Mouse (Mus musculus): ENCODE measurements at regions not wholly inside any gene's neighbourhood (a gene's known extent, or its start where the extent isn't known, plus 50 kb on each side); places are given as distances from the start of the nearest gene placed in this dataset.
A peak's percentile ranks its signal among the peaks of the same experiment; 100 is the strongest.

DNA sequence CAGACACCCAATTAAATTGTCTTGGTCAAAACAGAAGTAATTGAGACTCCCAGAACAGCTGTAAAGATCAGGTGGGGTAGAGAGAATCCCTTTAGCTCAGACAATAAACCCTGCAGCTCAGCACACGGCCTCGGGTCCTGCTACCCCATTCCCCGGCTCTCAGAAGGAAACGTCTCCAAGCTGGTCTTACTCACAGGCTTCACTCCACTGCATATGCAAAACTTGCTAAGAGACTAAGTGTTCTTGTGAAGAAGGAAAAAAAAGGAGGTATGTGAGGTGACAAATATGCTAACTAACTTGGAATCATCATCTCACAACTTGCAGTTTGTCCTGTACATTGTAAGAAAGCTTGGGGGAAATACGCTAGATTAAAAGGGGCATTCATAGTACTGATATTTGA is 79.6 kb upstream of the Ipo5 start:
- DNase-seq (ENCODE audit: low read depth in 3 of 3, low spot score in 3 of 3) = no peak
- 79% methylated on average over 5 of the region's 5 CpGs for whole genome bisulfite sequencing (ENCODE audit: insufficient replicate concordance)
- ATAC-seq (ENCODE audit: insufficient read depth) = no peak
- Histone ChIP-seq H3K4me2 (ENCODE audit: low read depth) (no peak overlapping the region), H3K9me3 (ENCODE audit: control insufficient read depth, low read length) (no peaks in the 10 kb centered on the region), H3K27ac (no peak overlapping the region), H3K36me3 (replicated peaks; ENCODE audit: control insufficient read depth, insufficient read depth, low read depth) (no peaks in the 10 kb centered on the region), H3K4me1 (replicated peaks; ENCODE audit: control insufficient read depth in 2 of 2, insufficient read depth in 2 of 2, low read length in 1 of 2) (peaks cover 3 to 5% of the 10 kb centered on the region in 2 experiments; a peak in 2 of 4 replicates), H3K27me3 (ENCODE audit: control insufficient read depth, insufficient read depth, low read length) (no peaks in the 10 kb centered on the region), H3K9ac (replicated peaks) (no peak overlapping the region), H3K4me3 (ENCODE audit: insufficient read depth in 1 of 2, low read depth in 2 of 2, low read length in 2 of 2) (no peak overlapping the region)
- no peak for TF ChIP-seq CTCF (IDR thresholded peaks at IDR 0.05; ENCODE audit: low read depth)
- no peak for TF ChIP-seq EP300 (IDR thresholded peaks at IDR 0.05; ENCODE audit: low read depth)

GRCm38 (mm10) chr14:120831847-120832613 is 79.0 kb upstream of the Ipo5 start:
- H3K27me3 ChIP-seq (ENCODE audit: control insufficient read depth, insufficient read depth, low read length) = no peaks in the 10 kb centered on the region
- 4% methylated on average over 23 of the region's 23 CpGs for WGBS (ENCODE audit: insufficient replicate concordance)
- peak; percentile 79 for ATAC-seq (ENCODE audit: insufficient read depth)

DNA sequence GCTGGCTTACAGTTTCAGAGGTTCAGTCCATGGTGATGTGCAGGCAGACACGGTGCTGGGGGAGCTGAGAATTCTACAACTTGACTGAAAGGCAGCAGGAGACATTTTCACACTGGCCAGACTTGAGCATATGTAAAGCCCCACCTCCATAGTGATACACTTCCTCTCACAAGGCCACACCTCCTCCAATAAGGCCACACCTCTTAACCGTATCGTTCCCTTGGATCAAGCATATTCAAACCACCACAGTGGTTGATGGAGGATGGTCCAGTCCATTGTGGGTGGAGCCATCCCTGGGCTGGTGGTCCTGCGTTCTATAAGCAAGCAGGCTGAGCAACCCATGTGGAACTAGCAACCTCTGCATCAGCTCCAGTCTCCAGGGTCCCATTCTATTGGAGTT is 76.2 kb upstream of the Ipo5 start:
- TF ChIP-seq CTCF (IDR thresholded peaks at IDR 0.05; ENCODE audit: low read depth) = no peak
- no peak for TF ChIP-seq EP300 (IDR thresholded peaks at IDR 0.05; ENCODE audit: low read depth)
- DNase-seq (ENCODE audit: low read depth in 3 of 3, low spot score in 3 of 3) (no peak), ATAC-seq (ENCODE audit: insufficient read depth) (no peak)
- Histone ChIP-seq H3K27me3 (ENCODE audit: control insufficient read depth, insufficient read depth, low read length) (no peaks in the 10 kb centered on the region), H3K9me3 (ENCODE audit: control insufficient read depth, low read length) (no peaks in the 10 kb centered on the region), H3K36me3 (replicated peaks; ENCODE audit: control insufficient read depth, insufficient read depth, low read depth) (no peaks in the 10 kb centered on the region), H3K4me2 (ENCODE audit: low read depth) (no peak overlapping the region), H3K27ac (no peak overlapping the region), H3K4me3 (ENCODE audit: insufficient read depth in 1 of 2, low read depth in 2 of 2, low read length in 2 of 2) (no peak overlapping the region), H3K4me1 (replicated peaks; ENCODE audit: control insufficient read depth in 2 of 2, insufficient read depth in 2 of 2, low read length in 1 of 2) (peaks cover 3 to 5% of the 10 kb centered on the region in 2 experiments; a peak in 2 of 4 replicates), H3K9ac (replicated peaks) (no peak overlapping the region)
- WGBS (ENCODE audit: insufficient replicate concordance) = 50% methylated on average over 4 of the region's 4 CpGs

More at GRCm38 (mm10) chr14:120831847-120832613, 79.0 kb upstream of the Ipo5 start:
- peaks cover 3 to 5% of the 10 kb centered on the region in 2 experiments; a peak in 2 of 4 replicates for H3K4me1 ChIP-seq (replicated peaks; ENCODE audit: control insufficient read depth in 2 of 2, insufficient read depth in 2 of 2, low read length in 1 of 2)
- no peaks in the 10 kb centered on the region for H3K9me3 ChIP-seq (ENCODE audit: control insufficient read depth, low read length)
- H3K4me3 ChIP-seq (ENCODE audit: insufficient read depth in 1 of 2, low read depth in 2 of 2, low read length in 2 of 2) = peak overlapping the region; percentile 30 to 34
- peak overlapping the region; percentile 13; the same call in 1 of the 2 replicates for H3K9ac ChIP-seq (replicated peaks)
- no peaks in the 10 kb centered on the region for H3K36me3 ChIP-seq (replicated peaks; ENCODE audit: control insufficient read depth, insufficient read depth, low read depth)
- TF ChIP-seq CTCF (IDR thresholded peaks at IDR 0.05; ENCODE audit: low read depth) (peak; percentile 91), EP300 (IDR thresholded peaks at IDR 0.05; ENCODE audit: low read depth) (no peak)
- H3K27ac ChIP-seq = peak overlapping the region; percentile 5; the same call in 1 of the 2 replicates
- peak overlapping the region; percentile 63 for H3K4me2 ChIP-seq (ENCODE audit: low read depth)
- peak; percentile 63 to 64 (median 63) for DNase-seq (ENCODE audit: low read depth in 3 of 3, low spot score in 3 of 3)

GRCm38 (mm10) chr14:120835758-120836157 is 75.3 kb upstream of the Ipo5 start:
- H3K4me3 ChIP-seq (ENCODE audit: insufficient read depth in 1 of 2, low read depth in 2 of 2, low read length in 2 of 2) = no peak overlapping the region
- ATAC-seq (ENCODE audit: insufficient read depth) (no peak), DNase-seq (ENCODE audit: low read depth in 3 of 3, low spot score in 3 of 3) (no peak)
- no peak overlapping the region for H3K27ac ChIP-seq
- H3K27me3 ChIP-seq (ENCODE audit: control insufficient read depth, insufficient read depth, low read length) = no peaks in the 10 kb centered on the region
- H3K4me1 ChIP-seq (replicated peaks; ENCODE audit: control insufficient read depth in 2 of 2, insufficient read depth in 2 of 2, low read length in 1 of 2) = peaks cover 3 to 5% of the 10 kb centered on the region in 2 experiments; a peak in 2 of 4 replicates
- WGBS (ENCODE audit: insufficient replicate concordance) = 54% methylated on average over 5 of the region's 5 CpGs
- H3K9me3 ChIP-seq (ENCODE audit: control insufficient read depth, low read length) = no peaks in the 10 kb centered on the region
- H3K36me3 ChIP-seq (replicated peaks; ENCODE audit: control insufficient read depth, insufficient read depth, low read depth) = no peaks in the 10 kb centered on the region
- no peak overlapping the region for H3K9ac ChIP-seq (replicated peaks)
- no peak overlapping the region for H3K4me2 ChIP-seq (ENCODE audit: low read depth)
- TF ChIP-seq CTCF (IDR thresholded peaks at IDR 0.05; ENCODE audit: low read depth) (no peak), EP300 (IDR thresholded peaks at IDR 0.05; ENCODE audit: low read depth) (no peak)

DNA sequence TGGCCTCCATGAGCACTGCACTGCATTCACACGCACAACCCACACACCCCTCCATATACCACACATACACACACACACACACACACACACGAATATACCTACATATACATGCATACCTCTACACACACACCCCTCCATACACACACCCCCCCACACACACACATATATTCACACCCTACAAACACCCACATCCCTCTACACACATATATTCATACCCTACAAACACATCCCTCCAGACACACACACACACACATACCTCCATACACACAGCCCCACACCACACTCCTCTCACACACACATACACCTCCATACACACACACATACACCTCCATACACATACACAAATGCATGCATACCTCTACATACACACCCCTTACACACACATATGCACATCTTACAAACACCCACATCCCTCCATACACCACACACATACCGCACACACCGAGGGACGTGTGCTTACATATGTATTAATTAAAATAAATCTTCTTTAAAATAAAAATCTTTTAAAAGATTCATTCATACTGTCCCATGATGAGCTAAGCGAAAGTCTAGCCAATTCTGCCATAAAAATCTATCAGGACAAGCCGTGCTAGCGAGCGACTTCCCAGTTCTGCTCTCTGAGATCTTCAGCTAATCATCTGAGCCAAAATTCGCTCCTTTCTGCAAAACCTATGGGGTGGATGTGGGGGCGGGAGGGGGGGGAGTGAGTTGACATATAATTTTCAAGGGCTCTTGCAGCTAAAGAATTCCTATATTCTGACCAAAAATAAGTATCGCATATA is 74.3 kb upstream of the Ipo5 start:
- DNase-seq (ENCODE audit: low read depth in 3 of 3, low spot score in 3 of 3) (no peak), ATAC-seq (ENCODE audit: insufficient read depth) (no peak)
- WGBS (ENCODE audit: insufficient replicate concordance) = 72% methylated on average over 12 of the region's 12 CpGs
- Histone ChIP-seq H3K4me2 (ENCODE audit: low read depth) (no peak overlapping the region), H3K4me3 (ENCODE audit: insufficient read depth in 1 of 2, low read depth in 2 of 2, low read length in 2 of 2) (no peak overlapping the region), H3K27me3 (ENCODE audit: control insufficient read depth, insufficient read depth, low read length) (no peaks in the 10 kb centered on the region), H3K27ac (no peak overlapping the region), H3K4me1 (replicated peaks; ENCODE audit: control insufficient read depth in 2 of 2, insufficient read depth in 2 of 2, low read length in 1 of 2) (peaks cover 3 to 5% of the 10 kb centered on the region in 2 experiments; a peak in 2 of 4 replicates), H3K36me3 (replicated peaks; ENCODE audit: control insufficient read depth, insufficient read depth, low read depth) (no peaks in the 10 kb centered on the region), H3K9ac (replicated peaks) (no peak overlapping the region), H3K9me3 (ENCODE audit: control insufficient read depth, low read length) (no peaks in the 10 kb centered on the region)
- TF ChIP-seq CTCF (IDR thresholded peaks at IDR 0.05; ENCODE audit: low read depth) (no peak), EP300 (IDR thresholded peaks at IDR 0.05; ENCODE audit: low read depth) (no peak)

All from liver, embryonic 14.5 days (tissue).